Mouse (Mus musculus) ovary, postnatal 14 days (tissue): ENCODE measurements around the gene Ero1l.
A peak's percentile ranks its signal among the peaks of the same experiment; 100 is the strongest.

Source experiments
- DNase-seq: peaks from one replicate; pipeline ENCODE4 v3.0.0; 2022; ENCODE audit warnings: low spot score

Gene Ero1l

GRCm38 (mm10) chr14:45318426-45319236 lies at the start of gene Ero1l:
Gene Ero1l, minus strand, starts transcription at chr14:45318771.
- DNase-seq, result peak; percentile 69

GRCm38 (mm10) chr14:45365196-45365587 lies 46.6 kb upstream of the Ero1l start:
- DNase-seq, result no peak

DNA sequence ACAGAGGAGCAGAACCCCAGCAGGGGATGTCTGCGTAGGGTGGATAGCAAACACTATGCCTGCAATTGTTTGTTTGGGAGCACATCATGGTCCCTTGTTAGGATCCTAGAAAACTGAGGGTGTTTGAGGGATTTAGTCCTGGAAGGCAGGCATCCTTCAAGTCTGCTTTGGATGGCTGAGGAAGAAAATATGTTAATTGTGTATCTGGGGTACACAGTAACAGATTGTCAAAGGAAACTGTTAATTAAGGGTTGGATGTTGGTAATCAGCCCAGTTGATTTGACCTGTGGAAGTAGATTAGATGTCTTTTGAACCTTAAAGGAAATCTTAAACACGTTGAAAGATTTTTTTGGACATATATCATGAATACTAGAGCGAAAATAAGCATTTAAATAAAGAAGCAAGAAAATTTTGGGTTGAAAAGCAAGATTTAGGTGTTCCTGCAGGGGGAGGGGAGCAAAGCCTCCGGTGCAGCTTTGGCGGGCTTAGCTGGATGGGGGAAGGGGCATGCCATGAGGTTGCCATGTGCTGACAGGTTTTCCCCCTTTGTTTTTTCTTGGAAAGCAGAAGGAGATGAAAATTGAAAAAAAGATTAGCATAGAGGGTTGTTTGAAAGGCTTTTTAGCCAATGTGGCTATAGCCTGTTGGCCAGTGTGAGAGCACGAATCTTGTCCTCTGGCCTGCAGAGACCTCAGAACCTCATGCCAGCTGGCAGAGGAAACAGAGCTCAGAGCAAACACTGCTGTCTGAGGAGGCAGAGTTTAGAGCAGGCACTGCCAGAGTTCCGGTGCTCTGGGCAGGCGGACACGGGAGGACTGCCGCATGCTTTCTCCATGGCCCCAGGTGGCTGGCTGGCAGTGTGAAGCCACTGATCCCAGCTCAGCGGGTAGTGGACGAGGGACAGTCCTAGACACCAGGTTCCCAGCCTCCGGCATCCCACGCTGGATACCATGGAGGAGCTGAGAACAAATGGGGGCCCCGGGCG lies 45.9 kb upstream of the Ero1l start:
- no peak for DNase-seq

DNA sequence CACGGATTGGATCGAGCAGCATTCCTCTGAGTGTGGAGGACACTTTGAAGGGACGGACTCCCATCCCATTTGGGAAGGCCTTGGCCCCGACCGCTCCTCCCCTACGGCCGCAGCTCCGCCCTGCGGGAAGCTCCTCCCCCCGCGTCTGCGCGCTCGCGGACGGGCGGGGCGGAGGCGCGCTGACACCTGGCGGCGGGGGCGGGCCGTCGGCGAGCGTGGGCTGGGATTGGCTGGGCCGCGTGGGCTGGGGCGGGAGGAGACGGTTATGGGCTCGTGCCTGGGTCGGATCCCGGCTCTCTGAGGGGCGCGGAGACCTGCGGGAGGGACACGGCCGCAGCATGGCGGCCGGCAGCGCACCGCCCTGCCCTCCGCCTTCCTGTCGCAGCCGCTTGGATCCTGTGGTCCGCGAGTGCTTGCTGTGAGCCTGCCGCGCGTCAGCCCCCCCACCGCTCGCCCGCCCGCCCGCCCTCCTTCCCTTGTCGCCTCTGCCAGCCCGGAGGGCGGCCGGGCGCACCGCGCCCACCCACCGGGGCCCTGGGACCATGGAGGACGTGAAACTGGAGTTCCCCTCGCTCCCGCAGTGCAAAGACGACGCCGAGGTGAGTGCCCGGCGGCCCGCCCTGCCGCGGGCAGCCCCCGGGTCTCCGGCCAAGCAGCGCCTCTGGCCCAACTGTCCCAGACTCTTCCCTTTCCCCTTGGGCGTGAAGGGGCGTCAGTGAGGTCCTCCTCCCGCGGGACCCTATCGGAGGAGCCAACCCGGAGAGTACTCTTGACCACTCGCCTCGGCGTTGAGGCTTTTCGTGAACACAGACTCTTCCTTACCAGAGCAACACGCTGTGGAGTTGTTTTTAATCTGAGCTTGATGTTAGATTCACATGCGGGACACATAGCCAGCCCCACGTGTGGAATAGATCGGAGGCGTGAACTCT lies 32.6 kb upstream of the Ero1l start, which contains the start of gene Styx:
Gene Styx (plus strand): TSS at position 163 of the 929 bp plus-strand sequence.
- DNase-seq, result peak; percentile 95

DNA sequence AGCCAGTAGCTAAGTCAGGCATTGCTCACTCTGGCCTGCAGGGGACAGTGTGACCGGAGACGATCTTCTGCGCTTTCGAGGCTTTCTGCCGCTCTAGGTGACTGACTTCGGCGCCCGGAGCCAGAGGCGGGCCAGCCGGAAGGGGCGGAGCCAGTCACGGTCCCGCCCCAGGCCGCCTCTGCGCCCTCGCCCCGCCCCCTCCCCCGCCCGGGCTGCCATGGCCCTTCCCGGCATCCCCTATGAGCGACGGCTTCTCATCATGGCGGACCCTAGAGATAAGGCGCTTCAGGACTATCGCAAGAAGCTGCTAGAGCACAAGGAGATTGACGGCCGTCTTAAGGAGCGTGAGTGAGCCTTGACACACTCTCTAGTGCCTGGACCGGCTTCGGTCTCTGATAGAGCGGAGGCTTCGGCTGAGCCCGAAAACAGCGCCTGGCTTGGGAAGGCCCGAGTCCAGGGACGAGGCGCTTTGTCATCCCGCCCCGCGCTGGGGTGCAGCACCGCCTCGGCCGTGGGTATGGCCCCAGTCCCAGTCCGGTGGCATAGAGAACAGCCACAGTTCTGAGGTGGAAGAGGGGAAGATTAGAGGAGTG lies 11.1 kb upstream of the Ero1l start, which contains the start of gene Psmc6:
Gene Psmc6 (plus strand): TSS at position 200 of the 593 bp plus-strand sequence.
- DNase-seq, result peak; percentile 79

- DNase-seq, result no peak
Measured at GRCm38 (mm10) chr14:45329018-45329588, 10.5 kb upstream of the Ero1l start.

- DNase-seq, result no peak
Measured at GRCm38 (mm10) chr14:45328072-45328713, 9.6 kb upstream of the Ero1l start.

- DNase-seq, result no peak
Measured at GRCm38 (mm10) chr14:45325471-45325870, 6.9 kb upstream of the Ero1l start.

DNA sequence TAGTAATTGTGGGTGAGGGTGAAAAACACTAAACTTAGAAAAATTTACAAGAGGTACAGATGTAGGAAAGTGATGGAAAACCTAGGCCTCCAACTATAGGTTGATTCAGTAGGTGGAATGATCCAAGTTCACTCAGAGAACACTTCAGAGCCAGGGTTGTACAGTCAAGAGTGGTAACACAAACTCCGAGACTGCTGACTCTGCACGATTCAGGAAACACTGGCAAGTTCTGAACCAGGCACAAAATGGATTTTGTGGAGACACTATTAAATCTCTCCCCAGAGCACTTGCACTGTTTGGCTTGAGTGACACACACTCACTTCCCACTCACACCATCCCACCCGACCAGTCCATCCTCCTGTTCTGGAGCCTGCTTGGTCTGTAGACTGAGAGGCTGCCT lies 4.7 kb upstream of the Ero1l start:
- no peak for DNase-seq

DNA sequence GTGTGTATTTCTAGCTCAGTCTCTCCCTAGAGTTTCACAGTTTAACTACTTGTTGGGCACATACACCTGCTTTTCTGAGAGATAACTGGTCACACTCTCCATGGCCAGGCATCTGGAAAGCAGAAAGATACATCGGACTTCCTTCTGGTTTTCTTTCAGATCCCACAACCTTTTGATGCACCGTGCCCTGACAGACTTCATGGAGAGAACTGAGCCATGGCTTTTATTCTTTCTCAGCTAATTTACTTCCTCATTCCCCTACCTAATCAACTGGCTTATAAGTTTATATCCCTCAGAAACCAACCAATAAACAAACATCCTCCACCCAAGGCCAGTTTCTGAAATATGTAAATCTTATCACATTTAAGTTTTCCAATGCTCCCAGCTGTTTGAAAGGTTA lies 3.9 kb upstream of the Ero1l start:
- DNase-seq, result no peak

GRCm38 (mm10) chr14:45321622-45322021 lies 3.1 kb upstream of the Ero1l start:
- no peak for DNase-seq

DNA sequence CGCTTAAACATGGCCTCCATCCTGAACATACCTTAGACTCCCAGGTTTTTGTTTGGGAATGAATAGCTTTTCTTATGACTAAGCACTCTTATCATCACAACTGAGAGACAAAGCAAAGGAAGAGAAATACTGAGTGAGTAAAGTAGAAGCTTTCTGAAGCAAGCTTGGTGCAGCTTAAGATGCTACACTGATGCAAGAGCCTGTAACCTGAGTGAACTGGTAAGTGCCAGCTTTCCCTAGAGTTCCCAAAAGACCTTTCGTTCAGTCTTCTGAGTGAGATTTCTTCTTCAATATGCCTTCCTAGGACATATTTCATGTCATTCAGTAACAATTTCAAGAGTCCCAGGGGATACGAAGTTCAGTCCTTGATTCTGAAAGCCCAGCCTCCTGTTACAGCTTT lies 2.5 kb upstream of the Ero1l start:
- no peak for DNase-seq

- DNase-seq, result no peak
Measured at GRCm38 (mm10) chr14:45320111-45320510, 1.5 kb upstream of the Ero1l start.

GRCm38 (mm10) chr14:45319237-45319610 lies 653 bp upstream of the Ero1l start:
- DNase-seq, result no peak

- DNase-seq, result no peak
Measured at GRCm38 (mm10) chr14:45317921-45318411, 605 bp downstream of the Ero1l start.

- DNase-seq, result no peak
Measured at GRCm38 (mm10) chr14:45316927-45317326, 1.6 kb downstream of the Ero1l start.

DNA sequence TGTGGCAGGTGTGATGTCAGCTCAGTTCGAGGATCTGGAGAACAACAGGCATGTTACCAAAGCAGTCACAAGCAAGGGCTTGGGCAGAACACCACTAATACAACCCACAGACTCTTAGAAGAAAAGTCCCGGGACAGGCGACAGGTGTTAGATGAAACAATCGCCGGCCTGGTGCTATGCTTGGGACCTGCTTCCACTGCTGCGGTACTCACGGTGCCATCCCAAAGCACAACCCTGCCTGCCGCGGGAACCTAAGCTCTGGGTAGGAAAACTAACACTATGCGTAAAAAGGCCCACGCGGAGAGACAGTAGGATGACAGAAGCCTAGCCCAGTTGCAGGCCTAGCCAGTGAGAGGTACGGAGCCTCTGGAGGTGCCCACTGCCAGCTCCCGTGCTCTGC lies 8.5 kb downstream of the Ero1l start:
- no peak for DNase-seq

DNA sequence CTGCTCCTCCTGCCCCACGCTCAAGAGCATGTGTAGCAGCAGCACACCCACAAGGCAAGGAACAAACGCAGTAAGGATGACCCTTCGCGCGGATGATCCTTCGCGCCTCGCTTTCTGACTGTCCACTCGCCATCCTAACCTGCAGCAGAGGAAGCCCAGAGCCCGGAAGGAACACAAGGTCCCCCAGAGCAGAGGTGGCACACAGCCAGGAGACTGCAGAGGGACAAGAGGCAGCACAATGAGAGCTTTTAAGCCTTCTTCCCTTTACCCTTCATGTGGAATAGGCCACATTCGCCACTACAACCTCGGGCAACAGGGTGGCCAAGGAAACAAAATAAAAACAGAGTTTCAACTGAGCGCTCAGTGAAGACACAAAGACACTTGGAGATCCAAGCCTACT lies 8.9 kb downstream of the Ero1l start:
- DNase-seq, result no peak

- DNase-seq, result no peak
Measured at GRCm38 (mm10) chr14:45307630-45308328, 10.8 kb downstream of the Ero1l start.

- DNase-seq, result no peak
Measured at GRCm38 (mm10) chr14:45305852-45306251, 12.7 kb downstream of the Ero1l start.
